Mouse (Mus musculus) kidney, adult 2 months (tissue): ENCODE results near the gene St3gal4. TPM values are rescaled to one million over a fixed set of nuclear protein-coding genes. Genes with fewer than 3 reads are reported as not detected.
A peak's percentile ranks its signal among the peaks of the same experiment; 100 is the strongest.

Experiments
- DNase-seq: peaks from one replicate; pipeline ENCODE4 v3.0.0; 2021
- H3K27ac ChIP-seq: fragments of 200-500 bp; 2 replicates; pipeline ENCODE4 v1.5.1; 2012; ENCODE audit warnings: low read depth, low read length, control low read depth, inconsistent platforms; ENCODE audit not compliant: insufficient read depth
- H3K27me3 ChIP-seq: fragments of 200-500 bp; replicated peaks from 2 replicates; pipeline ENCODE4 v1.6.1; 2012; ENCODE audit warnings: mild to moderate bottlenecking, moderate library complexity, low read length, inconsistent platforms; ENCODE audit not compliant: control insufficient read depth, insufficient read depth
- H3K36me3 ChIP-seq: fragments of 200-500 bp; 2 replicates; pipeline ENCODE4 v1.6.1; 2012; ENCODE audit warnings: mild to moderate bottlenecking, moderate library complexity, low read length, inconsistent platforms; ENCODE audit not compliant: control insufficient read depth, insufficient read depth
- H3K4me1 ChIP-seq: fragments of 200-500 bp; 2 replicates; pipeline ENCODE4 v1.6.1; 2011; ENCODE audit warnings: low read length; ENCODE audit not compliant: control insufficient read depth, insufficient read depth
- H3K4me3 ChIP-seq: fragments of 200-500 bp; 2 replicates; pipeline ENCODE4 v1.5.1; 2011; ENCODE audit warnings: mild to moderate bottlenecking, low read depth, low read length, control low read depth; ENCODE audit not compliant: insufficient read depth
- CTCF ChIP-seq: fragments of 200-500 bp; conservative IDR thresholded peaks from 2 replicates; pipeline ENCODE4 v1.5.1; 2011; ENCODE audit warnings: low read depth, mild to moderate bottlenecking, control low read depth, low read length, moderate library complexity, mixed read lengths; ENCODE audit not compliant: insufficient read depth, insufficient read length
- POLR2A ChIP-seq: fragments of 200-500 bp; IDR thresholded peaks from one replicate; pipeline ENCODE4 v1.6.1; 2011; ENCODE audit warnings: low read depth, low read length, control low read depth
- WGBS: fragments of 180-500 bp; shearing (Covaris S2); methylation state at CpG from one replicate; pipeline ENCODE4 v1.1.7; 2018; 5-methylcytosine and 5-hydroxymethylcytosine counted together
- polyA plus RNA-seq: library from polyadenylated mRNA; depleted of rRNA; stranded (reverse); fragments of >200 nt; gene quantifications from 2 replicates; pipeline ENCODE4 v1.2.3, GENCODE M21; 2012

Gene St3gal4
- polyA plus RNA-seq, 1 experiment, result 5.0 TPM

DNA sequence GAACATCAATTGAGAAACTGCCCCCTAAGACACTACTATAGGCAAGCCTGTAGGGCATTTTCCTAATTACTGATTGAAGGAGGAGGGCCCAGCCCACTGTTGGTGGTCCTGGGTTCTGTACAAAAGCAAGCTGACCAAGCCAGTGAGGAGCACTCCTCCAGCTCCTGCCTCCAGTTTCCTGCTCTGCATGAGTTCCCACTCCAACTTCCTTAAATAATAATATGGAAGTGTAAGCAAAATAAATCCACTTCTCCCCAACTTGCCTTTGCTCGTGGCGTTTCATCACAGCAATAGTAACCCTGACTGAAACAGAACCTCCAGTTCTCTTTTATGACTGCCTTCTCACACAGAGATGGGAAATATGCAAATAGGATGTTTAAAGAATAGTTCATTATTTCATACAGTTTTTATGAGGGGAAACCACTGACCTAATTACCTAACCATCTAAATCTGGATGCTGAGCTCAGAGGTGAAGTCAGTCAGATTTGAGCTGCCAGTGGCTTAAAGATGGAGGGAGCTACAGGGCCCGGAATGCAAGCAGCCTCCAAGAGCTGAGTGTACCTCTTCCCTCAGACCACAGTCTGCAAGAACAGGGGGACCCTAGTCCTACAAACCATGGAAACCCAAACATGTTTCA, 69.1 kb downstream of the St3gal4 start:
- no peak for TF ChIP-seq POLR2A
- no peak for TF ChIP-seq CTCF
- DNase-seq, result no peak
- Histone ChIP-seq H3K4me1 (0 out of 2 replicates have a peak, but pooled peaks cover 7% of the 10 kb centered on the region), H3K27me3 (no peaks in the 10 kb centered on the region), H3K27ac (no peak overlapping the region), H3K4me3 (no peak overlapping the region), H3K36me3 (peaks cover 1% of the 10 kb centered on the region; the same call in 1 of the 2 replicates)
- 52% methylated on average over 3 of the region's 3 CpGs for WGBS

GRCm38 (mm10) chr9:35048449-35048848, 70.6 kb downstream of the St3gal4 start:
- Histone ChIP-seq H3K27ac (no peak overlapping the region), H3K4me3 (no peak overlapping the region), H3K36me3 (peaks cover 1% of the 10 kb centered on the region; the same call in 1 of the 2 replicates), H3K27me3 (no peaks in the 10 kb centered on the region), H3K4me1 (0 out of 2 replicates have a peak, but pooled peaks cover 9% of the 10 kb centered on the region)
- no peak for DNase-seq
- TF ChIP-seq POLR2A (no peak), CTCF (no peak)
- WGBS, result 82% methylated on average over 6 of the region's 6 CpGs

- 74% methylated on average over 2 of the region's 2 CpGs for WGBS
- H3K27ac ChIP-seq, result no peak overlapping the region
- H3K4me1 ChIP-seq, result 0 out of 2 replicates have a peak, but pooled peaks cover 6% of the 10 kb centered on the region
- no peaks in the 10 kb centered on the region for H3K27me3 ChIP-seq
- no peak for TF ChIP-seq POLR2A
- TF ChIP-seq CTCF, result no peak
- no peak overlapping the region for H3K4me3 ChIP-seq
- DNase-seq, result peak; percentile 58
- H3K36me3 ChIP-seq, result no peaks in the 10 kb centered on the region
These were observed 73.3 kb downstream of the St3gal4 start for GRCm38 (mm10) chr9:35045756-35046155.

GRCm38 (mm10) chr9:35045031-35045531, 74.0 kb downstream of the St3gal4 start:
- H3K27me3 ChIP-seq, result no peaks in the 10 kb centered on the region
- H3K4me3 ChIP-seq, result no peak overlapping the region
- H3K36me3 ChIP-seq, result no peaks in the 10 kb centered on the region
- H3K4me1 ChIP-seq, result 0 out of 2 replicates have a peak, but pooled peaks cover 5% of the 10 kb centered on the region
- TF ChIP-seq POLR2A (no peak), CTCF (no peak)
- 37% methylated on average over 11 of the region's 11 CpGs for WGBS
- no peak overlapping the region for H3K27ac ChIP-seq
- no peak for DNase-seq

DNA sequence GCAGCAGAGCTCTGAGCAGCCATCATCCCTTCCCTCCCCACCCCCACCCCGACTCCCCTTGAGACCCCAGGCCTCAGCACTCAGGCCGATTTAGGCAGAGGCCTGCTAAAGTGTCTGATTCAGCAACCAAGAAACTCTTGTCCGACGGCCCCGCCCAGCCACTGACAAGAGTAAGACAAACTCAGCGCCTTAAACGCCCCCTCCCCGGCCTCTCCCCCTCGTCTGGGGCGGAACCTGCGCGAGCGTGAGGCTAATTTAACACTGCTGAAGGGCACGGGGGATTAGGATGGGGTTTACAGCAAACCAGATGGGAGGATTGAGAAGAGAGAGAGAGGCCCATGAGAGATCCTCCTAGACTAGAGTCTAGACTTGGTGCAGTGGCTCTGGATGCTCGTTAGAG, 74.6 kb downstream of the St3gal4 start:
- no peak overlapping the region for H3K4me3 ChIP-seq
- no peaks in the 10 kb centered on the region for H3K27me3 ChIP-seq
- H3K27ac ChIP-seq, result no peak overlapping the region
- no peak for TF ChIP-seq POLR2A
- TF ChIP-seq CTCF, result no peak
- WGBS, result 43% methylated on average over 15 of the region's 15 CpGs
- 0 out of 2 replicates have a peak, but pooled peaks cover 6% of the 10 kb centered on the region for H3K4me1 ChIP-seq
- no peaks in the 10 kb centered on the region for H3K36me3 ChIP-seq
- DNase-seq, result no peak

GRCm38 (mm10) chr9:35043619-35044018, 75.4 kb downstream of the St3gal4 start:
- H3K4me3 ChIP-seq, result no peak overlapping the region
- DNase-seq, result no peak
- 71% methylated on average over 7 of the region's 7 CpGs for WGBS

GRCm38 (mm10) chr9:35041493-35041892, 77.6 kb downstream of the St3gal4 start:
- H3K4me3 ChIP-seq, result no peak overlapping the region
- H3K36me3 ChIP-seq, result no peaks in the 10 kb centered on the region
- peak; percentile 40 for DNase-seq
- TF ChIP-seq POLR2A (no peak), CTCF (no peak)
- H3K27me3 ChIP-seq, result no peaks in the 10 kb centered on the region
- no peak overlapping the region for H3K27ac ChIP-seq
- WGBS, result 55% methylated on average over 5 of the region's 5 CpGs
- H3K4me1 ChIP-seq, result peaks cover 10% of the 10 kb centered on the region; the same call in 1 of the 2 replicates

More at GRCm38 (mm10) chr9:35043619-35044018, 75.4 kb downstream of the St3gal4 start:
- Histone ChIP-seq H3K27me3 (no peaks in the 10 kb centered on the region), H3K27ac (no peak overlapping the region), H3K36me3 (no peaks in the 10 kb centered on the region), H3K4me1 (peaks cover 9% of the 10 kb centered on the region; the same call in 1 of the 2 replicates)
- TF ChIP-seq POLR2A (no peak), CTCF (no peak)
